Mouse (Mus musculus): Measurements from ENCODE around the gene Sult2a8.

DNA sequence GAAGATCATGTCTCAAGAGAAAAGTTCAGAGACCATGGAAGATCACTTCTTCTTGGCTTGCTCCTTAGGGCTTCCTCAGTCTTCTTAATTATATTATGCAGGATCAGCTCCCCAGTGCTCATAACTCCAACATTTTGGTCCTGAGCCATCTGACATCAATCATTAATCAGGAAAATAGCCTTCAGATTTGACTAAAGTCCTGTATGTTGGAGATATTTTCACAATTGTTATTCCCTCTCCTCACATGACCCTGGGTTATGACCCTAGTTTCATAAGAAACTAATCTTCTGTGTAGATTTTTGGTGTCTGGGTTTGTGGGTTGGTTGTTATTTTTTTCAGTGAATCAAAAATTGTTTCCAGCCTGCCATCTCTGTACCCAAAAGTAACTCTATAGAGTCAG is 7.0 kb downstream of the Sult2a8 start:
- TF ChIP-seq POLR2A (IDR thresholded peaks at IDR 0.05; ENCODE audit: borderline replicate concordance, insufficient read depth, low read length) (no peak), CTCF (IDR thresholded peaks at IDR 0.05; ENCODE audit: borderline replicate concordance, insufficient read depth, low read depth, low read length) (no peak)
